Mouse (Mus musculus): ENCODE data around the gene Efna3. TPM values are rescaled to one million over a fixed set of nuclear protein-coding genes. Genes with fewer than 3 reads are reported as not detected.

Efna3 gene
- polyA plus RNA-seq, 1 experiment: 17.2 TPM

- Histone ChIP-seq H3K9ac (ENCODE audit: low read depth, poor library complexity, severe bottlenecking) (peak within 1 kb of the TSS; percentile 60), H3K4me1 (ENCODE audit: control insufficient read depth, insufficient read depth, low read length) (no peaks in the 10 kb centered on the region), H3K9me3 (replicated peaks; ENCODE audit: control insufficient read depth, insufficient read depth, low read length, poor library complexity, severe bottlenecking) (no peaks in the 10 kb centered on the region), H3K27ac (ENCODE audit: insufficient read depth, low read length) (no peak within 1 kb of the TSS), H3K36me3 (ENCODE audit: control insufficient read depth, insufficient read depth, low read length, poor library complexity, severe bottlenecking) (no peaks in the 10 kb centered on the region), H3K4me3 (ENCODE audit: low read depth, low read length) (peak within 1 kb of the TSS; percentile 91), H3K27me3 (ENCODE audit: control insufficient read depth, insufficient read depth, low read length, poor library complexity, severe bottlenecking) (no peaks in the 10 kb centered on the region)
- TF ChIP-seq EP300 (IDR thresholded peaks at IDR 0.05; ENCODE audit: insufficient read depth, low read depth, low read length): no peak
- peak; percentile 33 for TF ChIP-seq POLR2A (IDR thresholded peaks at IDR 0.05; ENCODE audit: insufficient read depth, low read length)
Observed at GRCm38 (mm10) chr3:89349869-89350501, 27.2 kb upstream of the Efna3 start, which contains the start of gene Adam15. Gene Adam15 (minus strand): TSS chr3:89349996.

- Histone ChIP-seq H3K9ac (ENCODE audit: low read depth, poor library complexity, severe bottlenecking) (peak overlapping the region; percentile 60), H3K27ac (ENCODE audit: insufficient read depth, low read length) (no peak overlapping the region), H3K36me3 (ENCODE audit: control insufficient read depth, insufficient read depth, low read length, poor library complexity, severe bottlenecking) (no peaks in the 10 kb centered on the region), H3K4me1 (ENCODE audit: control insufficient read depth, insufficient read depth, low read length) (no peaks in the 10 kb centered on the region), H3K9me3 (replicated peaks; ENCODE audit: control insufficient read depth, insufficient read depth, low read length, poor library complexity, severe bottlenecking) (no peaks in the 10 kb centered on the region), H3K27me3 (ENCODE audit: control insufficient read depth, insufficient read depth, low read length, poor library complexity, severe bottlenecking) (no peaks in the 10 kb centered on the region), H3K4me3 (ENCODE audit: low read depth, low read length) (peak overlapping the region; percentile 91)
- TF ChIP-seq EP300 (IDR thresholded peaks at IDR 0.05; ENCODE audit: insufficient read depth, low read depth, low read length) (no peak), CTCF (IDR thresholded peaks at IDR 0.05; ENCODE audit: low read depth, low read length) (no peak), POLR2A (IDR thresholded peaks at IDR 0.05; ENCODE audit: insufficient read depth, low read length) (no peak)
Observed at GRCm38 (mm10) chr3:89348911-89349868, 26.4 kb upstream of the Efna3 start.

- Histone ChIP-seq H3K9me3 (replicated peaks; ENCODE audit: control insufficient read depth, insufficient read depth, low read length, poor library complexity, severe bottlenecking) (no peaks in the 10 kb centered on the region), H3K9ac (ENCODE audit: low read depth, poor library complexity, severe bottlenecking) (no peak overlapping the region), H3K36me3 (ENCODE audit: control insufficient read depth, insufficient read depth, low read length, poor library complexity, severe bottlenecking) (no peaks in the 10 kb centered on the region), H3K27ac (ENCODE audit: insufficient read depth, low read length) (no peak overlapping the region), H3K27me3 (ENCODE audit: control insufficient read depth, insufficient read depth, low read length, poor library complexity, severe bottlenecking) (no peaks in the 10 kb centered on the region), H3K4me1 (ENCODE audit: control insufficient read depth, insufficient read depth, low read length) (no peaks in the 10 kb centered on the region), H3K4me3 (ENCODE audit: low read depth, low read length) (no peak overlapping the region)
- TF ChIP-seq POLR2A (IDR thresholded peaks at IDR 0.05; ENCODE audit: insufficient read depth, low read length) (no peak), CTCF (IDR thresholded peaks at IDR 0.05; ENCODE audit: low read depth, low read length) (no peak), EP300 (IDR thresholded peaks at IDR 0.05; ENCODE audit: insufficient read depth, low read depth, low read length) (no peak)
Observed at GRCm38 (mm10) chr3:89347916-89348315, 25.2 kb upstream of the Efna3 start.

GRCm38 (mm10) chr3:89346815-89347540 lies 24.2 kb upstream of the Efna3 start:
- Histone ChIP-seq H3K4me1 (ENCODE audit: control insufficient read depth, insufficient read depth, low read length) (no peaks in the 10 kb centered on the region), H3K9me3 (replicated peaks; ENCODE audit: control insufficient read depth, insufficient read depth, low read length, poor library complexity, severe bottlenecking) (no peaks in the 10 kb centered on the region), H3K27ac (ENCODE audit: insufficient read depth, low read length) (no peak overlapping the region), H3K4me3 (ENCODE audit: low read depth, low read length) (no peak overlapping the region), H3K27me3 (ENCODE audit: control insufficient read depth, insufficient read depth, low read length, poor library complexity, severe bottlenecking) (no peaks in the 10 kb centered on the region), H3K36me3 (ENCODE audit: control insufficient read depth, insufficient read depth, low read length, poor library complexity, severe bottlenecking) (no peaks in the 10 kb centered on the region), H3K9ac (ENCODE audit: low read depth, poor library complexity, severe bottlenecking) (no peak overlapping the region)
- TF ChIP-seq EP300 (IDR thresholded peaks at IDR 0.05; ENCODE audit: insufficient read depth, low read depth, low read length): no peak
- TF ChIP-seq POLR2A (IDR thresholded peaks at IDR 0.05; ENCODE audit: insufficient read depth, low read length): no peak
- no peak for TF ChIP-seq CTCF (IDR thresholded peaks at IDR 0.05; ENCODE audit: low read depth, low read length)

GRCm38 (mm10) chr3:89343279-89343678 lies 20.5 kb upstream of the Efna3 start:
- Histone ChIP-seq H3K4me3 (ENCODE audit: low read depth, low read length) (no peak overlapping the region), H3K36me3 (ENCODE audit: control insufficient read depth, insufficient read depth, low read length, poor library complexity, severe bottlenecking) (no peaks in the 10 kb centered on the region), H3K4me1 (ENCODE audit: control insufficient read depth, insufficient read depth, low read length) (peaks cover 2% of the 10 kb centered on the region), H3K27ac (ENCODE audit: insufficient read depth, low read length) (no peak overlapping the region), H3K9ac (ENCODE audit: low read depth, poor library complexity, severe bottlenecking) (no peak overlapping the region), H3K9me3 (replicated peaks; ENCODE audit: control insufficient read depth, insufficient read depth, low read length, poor library complexity, severe bottlenecking) (no peaks in the 10 kb centered on the region), H3K27me3 (ENCODE audit: control insufficient read depth, insufficient read depth, low read length, poor library complexity, severe bottlenecking) (no peaks in the 10 kb centered on the region)
- TF ChIP-seq EP300 (IDR thresholded peaks at IDR 0.05; ENCODE audit: insufficient read depth, low read depth, low read length): no peak
- TF ChIP-seq CTCF (IDR thresholded peaks at IDR 0.05; ENCODE audit: low read depth, low read length): no peak
- no peak for TF ChIP-seq POLR2A (IDR thresholded peaks at IDR 0.05; ENCODE audit: insufficient read depth, low read length)

All from ES-Bruce4 (cell line).